Mouse (Mus musculus): ENCODE results near the gene Ppara. TPM values are rescaled to one million over a fixed set of nuclear protein-coding genes. Genes with fewer than 3 reads are reported as not detected.
"Not testable (repeated sequence)": the region's sequence is repeated elsewhere in the genome, so short reads cannot be mapped to it uniquely, and the experiment has no call there.

Ppara gene
- polyA plus RNA-seq, 2 experiments, result 4.4 to 6.9 TPM

DNA sequence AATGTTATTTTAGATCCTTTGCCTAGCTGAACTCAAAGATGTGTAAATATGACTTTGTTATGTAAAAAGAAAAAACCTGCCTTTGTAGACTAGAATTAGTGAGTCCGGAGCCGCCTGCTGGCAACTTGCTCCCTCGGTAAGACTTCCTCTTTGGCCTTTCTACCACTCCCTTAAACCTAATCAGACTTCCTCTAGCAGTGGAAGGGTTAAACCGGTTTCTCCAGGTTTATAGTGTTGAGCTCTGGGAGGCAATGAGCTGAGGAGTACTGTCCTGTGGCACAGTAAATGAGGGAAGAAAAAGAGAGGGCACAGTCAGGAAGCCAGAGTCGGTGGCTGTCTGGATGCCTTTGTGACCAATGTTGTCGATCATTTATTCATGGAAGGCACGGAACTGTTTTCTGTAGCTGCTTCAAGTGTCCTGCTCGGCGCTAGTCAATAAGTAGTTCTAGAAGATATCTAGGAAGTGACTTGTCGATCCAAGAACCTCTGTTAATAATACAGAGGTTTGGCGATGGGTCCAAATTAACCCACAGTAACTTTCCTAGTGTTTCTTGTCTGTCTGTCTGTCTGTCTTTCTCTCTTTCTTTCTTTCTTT, 37.5 kb downstream of the Ppara start:
- DNase-seq (ENCODE audit: low read depth in 3 of 3, low spot score in 3 of 3) (no peak), ATAC-seq (ENCODE audit: insufficient read depth) (0 out of 2 replicates have a peak, but pooled peaks have one; percentile 5)
- H3K36me3 ChIP-seq (replicated peaks; ENCODE audit: control insufficient read depth, insufficient read depth, low read depth), result no peaks in the 10 kb centered on the region
- TF ChIP-seq CTCF (IDR thresholded peaks at IDR 0.05; ENCODE audit: low read depth) (0 out of 2 replicates have a peak, but pooled peaks have one; percentile 11), EP300 (IDR thresholded peaks at IDR 0.05; ENCODE audit: low read depth) (no peak)
- H3K27me3 ChIP-seq (ENCODE audit: control insufficient read depth, insufficient read depth, low read length), result no peaks in the 10 kb centered on the region
- H3K9me3 ChIP-seq (ENCODE audit: control insufficient read depth, low read length), result no peaks in the 10 kb centered on the region
- H3K27ac ChIP-seq, result peak overlapping the region; percentile 7
- H3K4me1 ChIP-seq (replicated peaks; ENCODE audit: control insufficient read depth in 2 of 2, insufficient read depth in 2 of 2, low read length in 1 of 2), result peaks cover 0 to 7% of the 10 kb centered on the region in 2 experiments; a peak in 1 of 4 replicates
- peak overlapping the region in 1 of 2 experiments; percentile 19; a peak in 1 of 4 replicates for H3K4me3 ChIP-seq (ENCODE audit: insufficient read depth in 1 of 2, low read depth in 2 of 2, low read length in 2 of 2)
- H3K9ac ChIP-seq (replicated peaks), result no peak overlapping the region
- 42% methylated on average over 11 of the region's 11 CpGs for WGBS (ENCODE audit: insufficient replicate concordance)
- peak overlapping the region; percentile 8; the same call in 1 of the 2 replicates for H3K4me2 ChIP-seq (ENCODE audit: low read depth)

DNA sequence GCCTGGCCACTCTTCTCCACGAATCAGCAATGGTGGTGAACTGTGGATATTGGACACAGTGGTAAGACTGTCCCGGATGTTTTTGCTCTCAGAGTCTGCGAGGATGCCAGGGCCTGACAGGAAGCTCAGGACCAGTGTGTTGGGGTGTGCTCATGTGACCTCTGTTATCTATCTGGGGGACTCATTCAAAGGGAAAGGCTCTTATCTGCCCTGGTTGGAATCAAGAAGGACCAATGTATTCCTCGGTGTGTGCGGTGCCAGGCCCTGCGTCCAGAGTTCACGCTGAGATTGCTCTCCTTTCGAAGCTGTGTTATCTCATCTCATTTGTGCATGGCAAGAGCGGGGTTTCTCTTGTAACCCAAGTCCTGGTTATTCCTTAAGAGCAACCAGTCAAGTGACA, 39.6 kb downstream of the Ppara start:
- no peak overlapping the region for H3K27ac ChIP-seq
- no peak overlapping the region for H3K9ac ChIP-seq (replicated peaks)
- 65% methylated on average over 9 of the region's 9 CpGs for WGBS (ENCODE audit: insufficient replicate concordance)
- ATAC-seq (ENCODE audit: insufficient read depth) (no peak), DNase-seq (ENCODE audit: low read depth in 3 of 3, low spot score in 3 of 3) (no peak)
- peaks cover 0 to 10% of the 10 kb centered on the region in 2 experiments; a peak in 2 of 4 replicates for H3K4me1 ChIP-seq (replicated peaks; ENCODE audit: control insufficient read depth in 2 of 2, insufficient read depth in 2 of 2, low read length in 1 of 2)
- no peak overlapping the region for H3K4me2 ChIP-seq (ENCODE audit: low read depth)
- no peaks in the 10 kb centered on the region for H3K27me3 ChIP-seq (ENCODE audit: control insufficient read depth, insufficient read depth, low read length)
- TF ChIP-seq CTCF (IDR thresholded peaks at IDR 0.05; ENCODE audit: low read depth) (no peak), EP300 (IDR thresholded peaks at IDR 0.05; ENCODE audit: low read depth) (no peak)
- H3K36me3 ChIP-seq (replicated peaks; ENCODE audit: control insufficient read depth, insufficient read depth, low read depth), result no peaks in the 10 kb centered on the region
- no peaks in the 10 kb centered on the region for H3K9me3 ChIP-seq (ENCODE audit: control insufficient read depth, low read length)
- H3K4me3 ChIP-seq (ENCODE audit: insufficient read depth in 1 of 2, low read depth in 2 of 2, low read length in 2 of 2), result no peak overlapping the region

DNA sequence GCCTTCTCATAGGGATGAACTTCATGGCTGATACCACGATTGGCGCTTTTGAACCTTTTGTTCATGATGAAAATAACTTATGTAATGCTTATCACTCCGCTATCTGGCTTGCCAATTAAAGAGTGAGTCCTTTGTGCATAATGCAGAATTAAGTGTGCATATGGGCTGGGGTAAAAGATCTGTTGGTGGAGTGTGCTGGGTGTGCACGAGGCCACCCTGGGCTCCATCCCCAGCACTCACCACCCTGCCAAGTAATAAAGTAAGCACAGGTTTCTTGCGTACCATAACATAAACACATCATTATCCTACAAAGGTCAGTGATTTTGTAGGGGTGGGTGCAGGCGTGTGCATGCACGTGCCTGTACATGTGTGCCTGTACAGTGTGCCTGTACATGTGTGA, 40.2 kb downstream of the Ppara start:
- H3K36me3 ChIP-seq (replicated peaks; ENCODE audit: control insufficient read depth, insufficient read depth, low read depth), result no peaks in the 10 kb centered on the region
- no peak overlapping the region for H3K27ac ChIP-seq
- no peak for TF ChIP-seq CTCF (IDR thresholded peaks at IDR 0.05; ENCODE audit: low read depth)
- no peak for TF ChIP-seq EP300 (IDR thresholded peaks at IDR 0.05; ENCODE audit: low read depth)
- H3K4me2 ChIP-seq (ENCODE audit: low read depth), result no peak overlapping the region
- DNase-seq (ENCODE audit: low read depth in 3 of 3, low spot score in 3 of 3) (no peak), ATAC-seq (ENCODE audit: insufficient read depth) (no peak)
- no peak overlapping the region for H3K9ac ChIP-seq (replicated peaks)
- H3K4me3 ChIP-seq (ENCODE audit: insufficient read depth in 1 of 2, low read depth in 2 of 2, low read length in 2 of 2), result no peak overlapping the region
- H3K9me3 ChIP-seq (ENCODE audit: control insufficient read depth, low read length), result no peaks in the 10 kb centered on the region
- H3K27me3 ChIP-seq (ENCODE audit: control insufficient read depth, insufficient read depth, low read length), result no peaks in the 10 kb centered on the region
- 65% methylated on average over 7 of the region's 7 CpGs for WGBS (ENCODE audit: insufficient replicate concordance)
- peaks cover 0 to 10% of the 10 kb centered on the region in 2 experiments; a peak in 2 of 4 replicates for H3K4me1 ChIP-seq (replicated peaks; ENCODE audit: control insufficient read depth in 2 of 2, insufficient read depth in 2 of 2, low read length in 1 of 2)

DNA sequence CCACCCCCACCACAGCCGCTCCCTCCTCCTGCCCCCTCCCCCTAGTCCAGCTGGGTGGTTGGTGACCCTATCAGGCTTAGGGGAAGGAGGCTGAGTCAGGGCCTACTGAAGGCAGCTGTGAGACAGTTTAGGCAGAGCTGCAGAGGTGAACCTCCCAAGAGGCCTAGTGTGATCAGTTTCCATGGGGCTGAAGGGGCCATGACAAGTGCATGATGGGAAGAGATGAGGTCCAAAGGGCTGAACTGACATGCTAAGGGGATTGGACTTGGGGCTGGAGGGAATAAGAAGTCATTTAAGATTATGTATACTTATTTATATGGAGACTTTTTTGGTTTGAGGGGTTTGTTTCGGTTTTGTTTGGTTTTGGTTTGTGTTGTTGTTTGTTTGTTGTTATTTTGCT, 41.5 kb downstream of the Ppara start:
- H3K36me3 ChIP-seq (replicated peaks; ENCODE audit: control insufficient read depth, insufficient read depth, low read depth), result no peaks in the 10 kb centered on the region
- no peak for TF ChIP-seq EP300 (IDR thresholded peaks at IDR 0.05; ENCODE audit: low read depth)
- no peak for TF ChIP-seq CTCF (IDR thresholded peaks at IDR 0.05; ENCODE audit: low read depth)
- H3K4me3 ChIP-seq (ENCODE audit: insufficient read depth in 1 of 2, low read depth in 2 of 2, low read length in 2 of 2), result no peak overlapping the region
- H3K4me2 ChIP-seq (ENCODE audit: low read depth), result no peak overlapping the region
- H3K9me3 ChIP-seq (ENCODE audit: control insufficient read depth, low read length), result no peaks in the 10 kb centered on the region
- 37% methylated on average over 2 of the region's 2 CpGs for WGBS (ENCODE audit: insufficient replicate concordance)
- H3K4me1 ChIP-seq (replicated peaks; ENCODE audit: control insufficient read depth in 2 of 2, insufficient read depth in 2 of 2, low read length in 1 of 2), result peaks cover 0 to 5% of the 10 kb centered on the region in 2 experiments; a peak in 2 of 4 replicates
- H3K9ac ChIP-seq (replicated peaks), result no peak overlapping the region
- DNase-seq (ENCODE audit: low read depth in 3 of 3, low spot score in 3 of 3), result no peak
- no peak for ATAC-seq (ENCODE audit: insufficient read depth)
- H3K27me3 ChIP-seq (ENCODE audit: control insufficient read depth, insufficient read depth, low read length), result no peaks in the 10 kb centered on the region
- H3K27ac ChIP-seq, result no peak overlapping the region

DNA sequence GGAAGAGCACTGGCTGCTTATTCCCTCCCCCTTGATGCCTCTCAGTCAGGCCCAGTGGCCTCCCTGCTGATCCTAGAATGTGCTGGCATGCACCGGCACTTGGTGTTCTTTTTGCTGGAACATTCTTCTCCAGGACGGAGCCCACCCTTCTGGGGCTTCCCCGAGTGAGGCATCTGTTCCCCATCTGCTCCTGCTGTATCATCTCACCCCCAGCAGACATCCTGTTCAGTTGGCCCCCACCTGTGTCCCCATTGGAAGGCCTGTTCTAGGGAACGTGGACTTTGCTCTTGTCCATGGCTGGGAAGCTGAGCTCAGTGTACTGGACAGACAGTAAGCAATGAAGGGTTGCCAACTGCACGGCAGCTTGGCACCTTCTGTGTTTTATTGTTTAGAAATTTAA, 42.0 kb downstream of the Ppara start:
- H3K27me3 ChIP-seq (ENCODE audit: control insufficient read depth, insufficient read depth, low read length), result no peaks in the 10 kb centered on the region
- no peaks in the 10 kb centered on the region for H3K36me3 ChIP-seq (replicated peaks; ENCODE audit: control insufficient read depth, insufficient read depth, low read depth)
- TF ChIP-seq EP300 (IDR thresholded peaks at IDR 0.05; ENCODE audit: low read depth) (no peak), CTCF (IDR thresholded peaks at IDR 0.05; ENCODE audit: low read depth) (no peak)
- no peak overlapping the region for H3K4me2 ChIP-seq (ENCODE audit: low read depth)
- WGBS (ENCODE audit: insufficient replicate concordance), result 43% methylated on average over 5 of the region's 5 CpGs
- H3K9me3 ChIP-seq (ENCODE audit: control insufficient read depth, low read length), result no peaks in the 10 kb centered on the region
- H3K4me3 ChIP-seq (ENCODE audit: insufficient read depth in 1 of 2, low read depth in 2 of 2, low read length in 2 of 2), result no peak overlapping the region
- no peak overlapping the region for H3K9ac ChIP-seq (replicated peaks)
- DNase-seq (ENCODE audit: low read depth in 3 of 3, low spot score in 3 of 3) (peak in 1 of 3 experiments; percentile 15), ATAC-seq (ENCODE audit: insufficient read depth) (peak; percentile 43; the same call in 1 of the 2 replicates)
- H3K27ac ChIP-seq, result no peak overlapping the region
- H3K4me1 ChIP-seq (replicated peaks; ENCODE audit: control insufficient read depth in 2 of 2, insufficient read depth in 2 of 2, low read length in 1 of 2), result peaks cover 0 to 5% of the 10 kb centered on the region in 2 experiments; a peak in 2 of 4 replicates

DNA sequence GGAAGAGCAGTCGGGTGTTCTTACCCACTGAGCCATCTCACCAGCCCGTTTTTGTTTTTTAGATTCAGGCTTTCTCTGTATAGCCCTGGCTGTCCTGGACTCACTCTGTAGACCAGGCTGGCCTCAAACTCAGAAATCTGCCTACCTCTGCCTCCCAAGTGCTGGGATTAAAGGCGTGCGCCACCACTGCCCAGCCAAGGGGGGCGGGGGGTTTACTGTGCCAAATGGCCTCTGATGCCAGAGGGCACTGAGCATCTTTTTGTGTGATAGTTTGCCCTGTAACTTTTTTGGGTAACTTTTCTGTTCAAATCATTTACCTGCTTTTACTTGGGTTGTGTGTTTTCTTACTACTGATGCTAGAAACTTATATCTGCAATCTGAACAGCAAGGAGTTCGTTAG, 44.1 kb downstream of the Ppara start:
- H3K9ac ChIP-seq (replicated peaks); ATAC-seq (ENCODE audit: insufficient read depth); H3K27me3 ChIP-seq (ENCODE audit: control insufficient read depth, insufficient read depth, low read length); H3K36me3 ChIP-seq (replicated peaks; ENCODE audit: control insufficient read depth, insufficient read depth, low read depth); H3K27ac ChIP-seq; H3K9me3 ChIP-seq (ENCODE audit: control insufficient read depth, low read length); H3K4me1 ChIP-seq (replicated peaks; ENCODE audit: control insufficient read depth in 2 of 2, insufficient read depth in 2 of 2, low read length in 1 of 2); H3K4me2 ChIP-seq (ENCODE audit: low read depth); H3K4me3 ChIP-seq (ENCODE audit: insufficient read depth in 1 of 2, low read depth in 2 of 2, low read length in 2 of 2); DNase-seq (ENCODE audit: low read depth in 3 of 3, low spot score in 3 of 3): not testable (repeated sequence)
- 62% methylated on average over 6 of the region's 6 CpGs for WGBS (ENCODE audit: insufficient replicate concordance)

Data from liver, embryonic 14.5 days (tissue).